Mouse (Mus musculus) lung, postnatal 25 days (tissue): ENCODE data around the gene Tmub1.
A peak's percentile ranks its signal among the peaks of the same experiment; 100 is the strongest.
"Not testable (repeated sequence)": the region's sequence is repeated elsewhere in the genome, so short reads cannot be mapped to it uniquely, and the experiment has no call there.

Experiments used
- DNase-seq: peaks from one replicate; pipeline ENCODE4 v3.0.0; 2022; ENCODE audit warnings: low spot score

The Tmub1 gene

DNA sequence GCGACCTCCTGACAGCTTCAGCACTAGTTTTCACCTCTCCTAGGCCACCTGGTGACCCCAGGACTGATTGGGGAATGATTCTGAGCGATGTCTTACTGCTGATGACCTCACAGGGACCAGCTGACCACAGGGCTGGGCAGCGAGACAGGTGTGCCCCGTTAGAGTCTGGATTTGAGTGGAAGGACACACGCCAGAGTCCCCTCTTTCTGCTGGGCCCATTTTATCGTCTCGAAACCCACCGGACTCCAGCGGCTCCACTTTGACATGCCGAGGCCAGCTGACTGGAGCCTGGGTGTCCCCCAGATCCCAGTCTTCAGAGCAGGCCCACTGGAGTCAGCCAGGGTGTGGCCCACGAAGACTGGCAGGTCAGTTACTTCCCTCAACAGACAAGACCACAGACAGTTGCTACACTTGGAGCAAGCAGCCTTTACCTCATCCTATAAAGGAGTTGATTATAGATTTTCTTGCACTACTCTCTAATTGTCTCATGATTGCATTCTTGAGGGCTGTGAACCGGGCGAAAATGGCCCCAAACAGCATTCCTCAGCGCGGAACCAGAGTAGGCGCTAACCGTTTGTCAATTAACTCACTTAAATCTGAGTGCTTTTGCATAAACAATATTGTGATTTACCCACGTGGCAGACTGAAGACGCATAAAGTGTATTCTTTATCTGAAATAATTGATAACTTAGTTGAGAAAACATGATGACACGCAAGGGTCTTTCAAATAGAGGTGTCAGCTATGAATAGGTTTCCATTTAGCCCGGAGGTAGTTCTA lies 23.5 kb downstream of the Tmub1 start:
- no peak for DNase-seq

DNA sequence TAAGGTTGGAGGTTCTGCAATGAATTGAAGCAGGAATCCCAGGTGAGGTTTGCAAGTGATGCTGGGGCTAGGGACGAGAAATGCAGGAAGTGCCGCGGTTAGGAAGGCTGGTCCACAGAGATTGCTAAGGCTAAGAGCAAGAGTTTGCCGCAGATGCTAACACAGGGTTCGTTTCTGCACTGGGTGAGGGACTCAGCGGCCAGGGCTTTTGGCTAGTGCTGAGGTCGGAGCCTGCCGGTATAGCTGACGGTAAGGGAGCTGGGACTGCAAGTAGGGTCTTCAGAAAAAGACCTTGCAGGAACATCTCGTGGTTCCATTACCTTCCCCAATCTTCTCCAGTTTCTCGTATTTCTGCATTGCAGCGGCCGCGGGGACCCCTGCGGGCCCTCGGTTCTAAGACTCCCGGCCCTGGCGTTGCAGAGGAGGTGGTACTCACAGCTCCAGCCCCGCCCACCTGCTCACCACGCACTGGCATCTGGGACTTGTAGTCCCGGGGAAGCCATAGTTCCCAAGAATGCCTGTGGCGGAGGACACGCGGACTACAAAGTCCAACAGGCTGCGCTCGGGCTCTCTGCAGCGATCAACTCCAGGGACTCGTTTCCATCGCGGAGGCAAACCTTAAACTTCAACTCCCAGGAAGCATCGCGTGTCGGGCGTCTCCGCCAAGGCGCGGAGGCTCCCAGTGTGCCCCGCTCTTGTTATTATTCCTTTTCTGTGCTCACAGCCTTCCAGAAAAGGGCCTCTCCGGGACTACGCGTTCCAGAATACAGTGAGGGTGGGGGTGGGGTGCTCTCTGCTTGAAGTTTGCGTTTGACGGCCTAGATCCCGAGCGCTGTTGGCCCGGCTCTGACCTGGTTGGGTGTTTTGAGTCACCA lies 24.3 kb downstream of the Tmub1 start, which contains the start of the genes Cdk5 and Slc4a2:
Gene Cdk5, minus strand, starts transcription at position 402 of the 875 bp plus-strand sequence.
Gene Slc4a2, plus strand, starts transcription at position 709 of the 875 bp plus-strand sequence.
- DNase-seq: peak; percentile 99

DNA sequence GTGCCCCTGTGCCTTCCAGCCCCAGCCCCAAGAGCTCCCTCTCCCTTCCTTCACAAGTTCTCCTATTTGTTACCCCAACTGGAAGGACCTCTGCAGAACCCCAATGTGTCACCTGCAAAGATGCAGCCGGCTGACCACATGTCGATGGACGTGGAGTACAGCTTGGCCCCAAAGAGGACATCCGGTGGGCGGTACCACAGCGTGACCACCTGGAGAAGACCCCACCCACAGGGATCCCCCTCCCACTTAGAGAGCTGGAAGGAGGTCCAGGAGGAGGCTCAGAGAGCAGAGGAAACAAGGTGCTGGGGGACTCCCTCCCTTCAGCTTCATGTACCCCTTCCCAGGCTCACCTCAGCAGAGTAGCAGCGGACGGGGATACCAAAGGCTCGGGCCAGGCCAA lies 27.3 kb downstream of the Tmub1 start:
- DNase-seq: no peak

DNA sequence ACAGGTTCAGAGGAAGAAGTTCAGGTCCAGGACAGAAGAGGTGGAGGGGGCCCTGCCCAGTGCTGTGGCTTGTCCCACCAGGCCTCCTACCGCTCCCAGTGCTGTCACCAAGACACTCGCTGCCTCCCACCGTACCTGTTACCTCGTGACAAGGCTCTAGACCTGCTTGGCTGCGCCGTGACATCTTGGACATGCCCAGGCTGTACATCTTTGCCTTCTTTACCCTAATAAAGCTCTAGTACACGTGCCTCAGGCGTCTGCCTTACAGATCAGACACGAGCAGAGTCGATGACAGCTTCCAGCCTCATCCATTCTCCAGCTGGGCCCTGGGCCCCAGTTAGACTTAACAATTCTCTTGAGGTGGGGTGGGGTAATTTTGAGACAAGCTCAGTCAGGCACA lies 30.1 kb downstream of the Tmub1 start:
- DNase-seq: no peak

DNA sequence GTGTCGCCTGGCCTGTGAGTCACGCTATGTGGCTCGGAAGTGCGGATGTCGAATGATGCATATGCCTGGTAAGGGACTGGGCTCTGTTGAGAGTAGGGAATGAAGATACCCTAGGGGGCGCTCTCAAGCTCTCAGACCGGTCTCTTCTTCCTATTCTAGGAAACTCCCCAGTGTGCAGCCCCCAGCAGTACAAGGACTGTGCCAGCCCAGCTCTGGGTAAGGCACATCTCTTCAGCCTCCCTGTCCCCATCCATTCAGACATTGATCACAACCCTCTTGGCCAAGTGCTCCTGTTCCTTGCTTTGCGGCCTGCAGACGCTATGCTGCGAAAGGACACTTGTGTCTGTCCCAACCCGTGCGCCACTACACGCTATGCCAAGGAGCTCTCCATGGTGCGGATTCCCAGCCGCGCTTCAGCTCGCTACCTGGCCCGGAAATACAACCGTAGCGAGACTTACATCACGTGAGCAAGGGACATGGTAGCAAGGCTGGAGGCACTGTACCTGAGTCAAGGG lies 31.4 kb downstream of the Tmub1 start:
- DNase-seq: peak; percentile 68

DNA sequence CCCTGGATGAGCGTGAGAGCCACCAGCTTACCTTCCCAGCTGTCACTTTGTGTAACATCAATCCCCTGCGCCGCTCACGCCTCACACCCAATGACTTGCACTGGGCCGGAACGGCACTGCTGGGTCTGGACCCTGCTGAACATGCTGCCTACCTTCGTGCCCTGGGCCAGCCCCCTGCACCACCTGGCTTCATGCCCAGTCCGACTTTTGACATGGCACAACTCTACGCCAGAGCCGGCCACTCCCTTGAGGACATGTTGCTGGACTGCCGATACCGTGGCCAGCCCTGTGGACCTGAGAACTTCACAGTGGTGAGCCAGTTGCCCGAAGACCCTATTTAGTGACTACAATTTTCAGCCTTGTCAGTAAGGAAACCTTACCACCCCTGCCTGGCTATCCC lies 33.7 kb downstream of the Tmub1 start:
- no peak for DNase-seq

DNA sequence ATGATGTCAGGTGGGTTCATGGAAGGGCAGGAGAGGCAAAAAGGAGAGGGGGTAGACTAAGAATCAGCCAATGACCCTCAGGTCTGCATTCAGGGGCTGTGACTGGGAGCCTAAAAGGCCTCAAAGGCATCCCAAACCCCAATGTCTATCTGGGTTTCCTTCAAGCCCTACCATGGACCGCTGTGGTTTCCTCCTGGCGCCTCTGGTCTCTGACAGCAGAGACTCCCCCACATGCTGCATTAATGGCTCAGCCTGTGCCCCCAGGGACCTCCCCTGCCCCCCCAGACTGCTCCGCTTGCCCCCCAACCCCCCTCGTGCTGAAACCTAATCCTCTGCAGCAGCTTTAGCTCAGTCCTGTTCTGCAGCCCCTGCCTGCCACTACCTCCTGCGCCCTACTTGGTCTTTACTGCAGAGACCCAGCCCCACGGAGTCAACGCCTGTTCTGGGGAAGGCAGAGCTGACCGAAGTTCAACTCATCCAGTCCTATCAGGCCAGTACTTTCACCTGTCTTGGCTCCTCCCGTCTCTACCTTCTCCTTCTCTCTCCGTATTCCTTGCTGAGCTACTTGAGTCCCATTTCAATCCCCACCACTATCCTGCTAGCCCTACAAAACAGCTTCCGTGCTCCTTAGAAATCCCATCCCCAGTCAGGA lies 34.5 kb downstream of the Tmub1 start, which contains the start of gene Asic3:
Gene Asic3, plus strand, starts transcription at position 351 of the 652 bp plus-strand sequence.
- no peak for DNase-seq

DNA sequence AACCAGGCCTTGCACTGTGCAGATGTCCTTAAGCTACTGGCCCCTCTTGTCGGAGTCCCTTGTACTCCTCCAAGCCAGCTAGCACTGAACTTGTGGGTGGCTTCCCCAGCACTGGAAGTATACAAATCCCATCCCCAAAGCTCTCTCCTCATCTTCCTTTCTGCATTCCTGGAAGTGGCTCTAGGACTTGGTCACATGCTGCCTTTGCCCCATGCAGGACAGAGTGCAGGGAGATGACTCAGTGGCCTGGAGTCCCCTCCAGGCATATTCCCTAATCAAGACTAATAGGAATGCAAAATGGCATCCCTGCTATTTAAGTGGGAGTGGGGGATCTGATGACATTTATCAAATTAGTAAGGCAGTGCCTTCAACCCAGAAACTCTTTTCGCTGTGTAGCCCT lies 35.6 kb downstream of the Tmub1 start:
- DNase-seq: no peak

DNA sequence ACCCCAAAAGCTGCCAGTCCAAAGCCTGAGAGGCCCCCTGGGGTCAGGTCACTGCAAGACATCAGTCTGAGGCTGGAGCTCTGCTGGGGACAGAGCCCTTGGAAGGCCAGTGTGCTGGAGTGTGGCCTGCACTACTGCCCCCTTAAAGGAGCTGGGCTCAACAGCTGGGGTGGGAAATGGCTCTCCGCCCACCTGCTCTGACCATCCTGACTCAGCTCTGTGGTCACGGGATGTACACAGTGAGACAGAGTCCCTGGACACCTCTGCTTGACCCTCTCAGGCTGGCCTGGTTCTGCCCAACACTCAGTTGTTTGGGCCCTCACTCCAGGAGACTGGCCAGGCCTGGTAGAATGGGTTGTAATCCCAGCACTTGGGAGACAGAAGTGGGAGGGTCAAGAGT lies 38.2 kb downstream of the Tmub1 start:
- no peak for DNase-seq

DNA sequence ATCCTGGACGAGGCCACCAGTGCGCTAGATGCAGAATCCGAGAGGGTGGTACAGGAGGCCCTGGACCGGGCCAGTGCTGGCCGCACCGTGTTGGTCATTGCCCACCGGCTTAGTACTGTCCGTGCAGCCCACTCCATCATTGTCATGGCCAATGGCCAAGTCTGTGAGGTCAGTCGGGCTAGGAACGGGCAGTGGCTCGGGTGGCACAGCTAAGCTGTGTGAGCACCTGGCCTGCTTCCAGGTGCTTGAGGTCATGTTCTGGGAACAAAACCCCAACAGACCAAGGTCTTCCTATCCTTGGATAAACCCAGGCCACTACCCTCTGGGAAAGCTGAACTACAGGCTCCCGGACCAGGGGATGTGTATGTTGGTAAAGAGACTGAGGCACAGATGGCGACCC lies 39.0 kb downstream of the Tmub1 start:
- no peak for DNase-seq

DNA sequence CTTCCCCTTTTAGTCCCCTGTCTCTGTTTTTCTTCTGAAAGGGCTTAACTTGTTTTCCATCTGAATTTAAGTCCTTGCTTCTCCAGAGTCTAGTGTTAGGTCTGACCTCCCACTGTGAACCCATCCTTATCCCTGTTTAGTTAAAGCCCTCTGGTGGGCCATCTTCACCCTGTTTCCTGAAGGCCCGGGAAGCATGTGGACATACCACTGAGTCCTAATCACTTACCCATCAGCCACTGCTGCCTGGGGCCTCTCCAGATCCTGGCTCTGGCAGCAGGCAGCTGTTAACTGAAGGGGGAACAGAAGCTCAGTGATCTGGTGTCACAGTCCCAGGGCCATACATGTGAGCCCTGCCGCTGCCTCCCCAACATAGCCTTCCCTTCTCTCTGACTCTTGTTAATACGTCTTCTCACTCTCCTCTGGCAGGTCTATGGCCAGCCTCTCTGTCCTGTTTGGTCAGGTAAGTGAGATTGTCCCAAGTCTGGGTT lies 42.2 kb downstream of the Tmub1 start:
- no peak for DNase-seq

DNA sequence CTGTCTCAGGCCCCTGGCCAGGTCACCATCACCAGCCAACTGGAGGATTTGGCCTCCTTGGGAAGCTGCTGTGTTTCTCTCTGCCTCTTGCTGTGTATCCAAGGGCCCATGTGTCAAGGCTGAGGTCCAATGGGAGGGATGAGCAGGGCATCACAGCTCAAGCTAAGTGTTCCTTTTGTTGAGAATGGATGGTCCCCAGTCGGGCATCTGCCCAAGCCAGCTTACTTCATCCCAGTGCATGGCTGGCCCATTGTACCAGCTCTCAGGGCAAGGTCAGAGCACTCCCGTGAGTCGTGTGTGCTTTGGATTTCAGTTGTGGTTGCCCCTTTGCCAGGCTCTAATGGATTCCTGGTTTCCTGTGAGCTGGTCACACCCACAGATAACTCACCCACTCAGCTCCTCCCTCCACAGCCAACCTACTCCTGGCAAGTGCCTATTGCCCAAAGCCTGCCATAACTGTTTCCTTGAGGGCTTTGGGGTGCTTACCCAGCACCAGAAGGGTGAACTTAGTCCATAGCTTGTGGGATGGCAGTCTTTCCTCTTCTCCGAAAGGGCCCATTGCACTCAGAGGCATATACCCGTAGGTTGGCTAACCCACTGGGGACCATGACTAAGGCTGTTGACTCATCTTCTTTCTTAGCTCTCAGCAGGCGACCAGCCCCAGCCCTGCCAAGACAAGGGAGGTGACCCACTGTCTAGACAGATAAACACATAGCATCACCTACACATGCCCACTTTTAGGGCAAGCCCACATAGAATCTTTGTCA lies 42.9 kb downstream of the Tmub1 start:
- DNase-seq: no peak

DNA sequence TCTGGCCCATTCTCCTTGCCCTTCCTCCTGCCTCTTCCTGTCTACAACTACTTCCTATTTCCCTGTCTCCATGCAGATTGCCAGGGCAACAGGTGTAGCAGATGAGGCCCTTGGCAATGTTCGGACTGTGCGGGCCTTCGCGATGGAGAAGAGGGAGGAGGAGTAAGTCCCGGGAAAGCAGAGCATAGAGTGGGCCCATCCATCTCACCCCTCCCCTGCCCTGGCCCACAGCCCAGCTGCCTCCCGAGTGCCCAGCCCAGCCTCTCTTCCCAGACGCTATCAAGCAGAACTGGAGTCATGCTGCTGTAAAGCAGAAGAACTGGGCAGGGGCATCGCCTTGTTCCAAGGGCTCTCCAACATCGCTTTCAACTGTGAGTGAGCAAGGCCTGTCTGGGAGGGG lies 45.7 kb downstream of the Tmub1 start:
- DNase-seq: no peak

DNA sequence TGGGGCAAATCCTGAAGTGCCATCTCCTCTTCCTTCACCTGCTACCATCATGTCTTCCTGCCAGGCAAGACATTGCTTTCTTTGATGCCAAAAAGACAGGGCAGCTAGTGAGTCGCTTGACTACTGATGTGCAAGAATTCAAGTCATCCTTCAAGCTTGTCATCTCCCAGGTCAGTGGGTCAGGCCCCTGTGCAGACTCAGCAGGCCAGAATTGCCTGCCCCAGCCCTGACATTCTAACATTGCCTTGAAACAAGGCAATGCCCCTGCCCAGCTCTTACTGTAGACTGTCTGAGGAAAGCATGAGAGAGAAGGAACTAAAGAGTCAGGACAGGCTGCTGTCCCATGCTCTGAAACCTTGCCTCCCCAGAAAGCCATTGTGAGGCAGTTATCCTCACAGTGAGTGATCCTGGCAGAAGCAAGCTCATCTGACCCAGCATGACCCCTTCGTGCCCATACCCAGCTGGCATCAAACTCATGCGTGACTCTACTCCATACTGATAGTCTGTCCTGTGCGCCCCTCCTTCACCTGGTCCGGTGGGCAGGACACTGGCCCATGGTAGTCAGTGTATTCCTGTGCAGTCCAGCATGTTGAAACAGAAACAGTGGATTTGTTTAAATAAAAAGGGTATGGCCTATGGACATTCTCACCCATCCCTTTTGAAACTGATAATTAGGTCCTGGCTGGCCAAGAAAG lies 46.6 kb downstream of the Tmub1 start:
- DNase-seq: no peak

DNA sequence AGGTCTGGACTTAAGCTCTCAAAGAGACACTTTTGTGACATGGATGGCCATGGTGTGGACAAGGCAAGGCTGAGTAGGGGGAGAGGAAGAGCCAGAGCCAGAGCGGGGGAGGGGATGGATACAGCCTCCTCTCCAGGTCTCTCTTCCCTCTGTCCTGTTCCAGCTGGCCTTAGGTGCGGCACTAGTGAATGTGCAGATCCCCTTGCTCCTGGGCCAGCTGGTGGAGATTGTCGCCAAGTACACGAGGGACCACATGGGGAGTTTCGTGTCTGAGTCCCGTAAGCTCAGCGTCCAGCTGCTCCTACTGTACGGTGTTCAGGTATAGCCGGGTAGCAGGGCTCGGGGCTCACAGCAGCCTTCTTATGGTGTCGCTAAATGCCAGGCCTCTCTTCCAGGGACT lies 47.3 kb downstream of the Tmub1 start:
- no peak for DNase-seq

DNA sequence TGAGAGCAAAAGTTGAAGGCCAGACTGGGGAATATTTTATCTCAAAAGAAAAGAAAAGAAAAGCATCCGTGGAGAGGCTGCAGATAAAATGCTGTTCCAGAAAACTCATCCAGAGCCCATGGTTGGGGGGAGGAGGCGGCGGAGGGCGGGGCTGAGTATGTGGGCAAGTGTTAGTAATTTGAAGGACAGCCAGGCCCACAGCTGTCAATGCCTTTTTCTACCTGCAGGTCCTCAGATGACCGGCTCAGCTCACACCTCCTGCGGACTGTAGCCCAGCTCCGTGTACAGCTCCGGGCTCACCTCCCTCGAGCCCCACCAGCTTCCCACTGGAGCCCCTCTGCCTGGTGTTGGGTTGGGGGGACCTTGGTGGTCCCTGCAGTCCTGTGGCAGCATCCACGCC lies 48.0 kb downstream of the Tmub1 start:
- DNase-seq: no peak

DNA sequence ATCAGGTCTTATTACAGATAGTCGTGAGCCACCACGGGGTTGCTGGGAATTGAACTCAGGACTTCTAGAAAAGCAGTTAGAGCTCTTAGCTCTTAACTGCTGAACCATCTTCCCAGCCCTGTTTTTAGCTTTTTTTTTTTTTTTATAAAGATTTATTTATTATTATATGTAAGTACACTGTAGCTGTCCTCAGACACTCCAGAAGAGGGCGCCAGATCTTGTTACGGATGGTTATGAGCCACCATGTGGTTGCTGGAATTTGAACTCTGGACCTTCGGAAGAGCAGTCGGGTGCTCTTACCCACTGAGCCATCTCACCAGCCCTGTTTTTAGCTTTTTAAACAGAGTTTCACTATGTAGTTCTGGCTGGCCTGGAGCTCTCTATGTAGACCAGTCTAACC lies 51.4 kb downstream of the Tmub1 start:
- DNase-seq: not testable (repeated sequence)
